Mouse (Mus musculus) heart, embryonic 15.5 days (tissue): ENCODE measurements around the gene Zfp207. TPM values are rescaled to one million over a fixed set of nuclear protein-coding genes. Genes with fewer than 3 reads are reported as not detected.

Source experiments
- ATAC-seq: fragments of 200-750 bp; cut with Nextera tagmentation; replicated peaks from 2 replicates; pipeline ENCODE4 v1.8.0; 2017; ENCODE audit warnings: low read depth, moderate TSS enrichment; ENCODE audit not compliant: insufficient number of reproducible peaks, insufficient read depth, low FRiP score
- H3K27ac ChIP-seq: fragments of 300-500 bp; sonication (generic); 2 replicates; pipeline ENCODE4 v1.5.1; 2015; ENCODE audit warnings: mild to moderate bottlenecking, inconsistent platforms
- H3K27me3 ChIP-seq: fragments of 300-500 bp; sonication (generic); 2 replicates; pipeline ENCODE4 v1.6.1; 2015; ENCODE audit warnings: inconsistent platforms
- H3K36me3 ChIP-seq: fragments of 300-500 bp; sonication (generic); 2 replicates; pipeline ENCODE4 v1.6.1; 2015; ENCODE audit warnings: mild to moderate bottlenecking, inconsistent platforms
- H3K4me1 ChIP-seq: fragments of 300-500 bp; sonication (generic); replicated peaks from 2 replicates; pipeline ENCODE4 v1.6.1; 2015; ENCODE audit warnings: inconsistent platforms
- H3K4me2 ChIP-seq: fragments of 300-500 bp; sonication (generic); 2 replicates; pipeline ENCODE4 v1.6.1; 2015; ENCODE audit warnings: inconsistent platforms, mild to moderate bottlenecking, moderate library complexity
- H3K4me3 ChIP-seq: fragments of 300-500 bp; sonication (generic); 2 replicates; pipeline ENCODE4 v1.5.1; 2015; ENCODE audit warnings: mild to moderate bottlenecking, inconsistent platforms
- H3K9ac ChIP-seq: fragments of 300-500 bp; sonication (generic); 2 replicates; pipeline ENCODE4 v1.6.1; 2015; ENCODE audit warnings: mild to moderate bottlenecking, inconsistent platforms
- H3K9me3 ChIP-seq: fragments of 300-500 bp; sonication (generic); replicated peaks from 2 replicates; pipeline ENCODE4 v1.6.1; 2016; ENCODE audit warnings: inconsistent platforms
- WGBS: fragments of 180-500 bp; shearing (Covaris S2); methylation state at CpG from one replicate; pipeline ENCODE4 v1.1.7; 2015; ENCODE audit warnings: mixed read lengths; 5-methylcytosine and 5-hydroxymethylcytosine counted together
- polyA plus RNA-seq: library from polyadenylated mRNA; unstranded; fragments of >200 nt; fragmentation: Nextera tagmentation; extraction: Ambion mirVana; gene quantifications from 2 replicates; pipeline ENCODE4 v1.2.1, GENCODE M21; 2015

Gene Zfp207
- polyA plus RNA-seq, 1 experiment from 2014 or later: 127 TPM

DNA sequence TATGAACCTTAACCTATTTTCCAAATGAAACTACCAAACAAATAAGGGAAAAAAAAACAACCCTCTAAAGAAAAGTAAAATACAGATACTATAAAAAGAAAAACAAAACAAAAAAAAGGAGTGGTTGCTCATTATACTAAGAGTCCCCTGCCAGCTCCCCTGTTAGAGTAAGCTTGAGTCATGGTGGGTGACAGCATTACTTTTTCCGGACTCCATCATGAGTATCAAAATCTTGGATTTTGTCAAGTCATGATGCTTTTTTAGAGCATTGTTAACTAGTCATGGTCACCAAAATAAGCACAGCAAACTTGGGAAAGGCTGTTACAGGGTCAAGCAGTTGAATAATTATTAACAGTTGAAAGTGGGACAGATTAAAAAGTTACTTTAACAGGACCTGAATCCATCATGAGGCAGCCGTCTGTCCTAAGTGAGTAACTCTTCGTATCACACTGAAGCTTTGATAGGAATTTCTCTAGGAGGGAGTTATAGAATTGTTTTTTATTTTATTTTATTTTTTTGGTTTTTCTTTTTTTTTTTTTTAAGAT is 47.4 kb downstream of the Zfp207 start:
- peaks cover 5% of the 10 kb centered on the region for H3K4me1 ChIP-seq
- H3K4me2 ChIP-seq: no peak overlapping the region
- no peak overlapping the region for H3K27ac ChIP-seq
- H3K4me3 ChIP-seq: no peak overlapping the region
- H3K9me3 ChIP-seq: no peaks in the 10 kb centered on the region
- no peak for ATAC-seq
- peaks cover 27% of the 10 kb centered on the region for H3K36me3 ChIP-seq
- WGBS: 85% methylated on average over 3 of the region's 3 CpGs
- H3K27me3 ChIP-seq: no peaks in the 10 kb centered on the region
- H3K9ac ChIP-seq: no peak overlapping the region

GRCm38 (mm10) chr11:80446916-80447315 is 63.8 kb downstream of the Zfp207 start:
- ATAC-seq: no peak
- Histone ChIP-seq H3K27ac (no peak overlapping the region), H3K9ac (no peak overlapping the region), H3K4me1 (no peaks in the 10 kb centered on the region), H3K27me3 (no peaks in the 10 kb centered on the region), H3K36me3 (peaks cover 51% of the 10 kb centered on the region), H3K9me3 (no peaks in the 10 kb centered on the region), H3K4me2 (no peak overlapping the region), H3K4me3 (no peak overlapping the region)
- 89% methylated on average over 3 of the region's 3 CpGs for WGBS

DNA sequence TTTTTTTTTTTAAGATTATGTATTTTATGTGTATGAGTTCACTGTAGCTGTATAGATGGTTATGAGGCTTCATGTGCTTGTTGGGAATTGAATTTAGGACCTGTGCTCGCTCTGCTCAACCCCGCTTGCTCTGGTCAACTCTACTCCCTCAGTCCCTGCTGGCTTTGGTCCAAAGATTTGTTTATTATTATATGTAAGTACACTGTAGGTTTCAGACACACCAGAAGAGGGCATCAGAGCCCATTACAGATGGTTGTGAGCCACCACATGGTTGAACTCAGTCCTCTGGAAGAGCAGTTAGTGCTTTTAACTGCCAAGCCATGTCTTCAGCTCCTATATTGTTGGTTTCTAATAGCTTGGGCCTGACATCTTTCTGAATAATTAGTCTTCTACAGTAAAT is 66.8 kb downstream of the Zfp207 start:
- Histone ChIP-seq H3K27ac (no peak overlapping the region), H3K36me3 (peaks cover 38% of the 10 kb centered on the region)
- WGBS: 95% methylated on average over 2 of the region's 2 CpGs

GRCm38 (mm10) chr11:80452242-80452641 is 69.2 kb downstream of the Zfp207 start:
- H3K4me1 ChIP-seq: no peaks in the 10 kb centered on the region
- peaks cover 38% of the 10 kb centered on the region for H3K36me3 ChIP-seq
- 79% methylated on average over 3 of the region's 3 CpGs for WGBS
- no peaks in the 10 kb centered on the region for H3K27me3 ChIP-seq
- H3K9ac ChIP-seq: no peak overlapping the region
- no peak overlapping the region for H3K27ac ChIP-seq
- no peaks in the 10 kb centered on the region for H3K9me3 ChIP-seq
- no peak overlapping the region for H3K4me3 ChIP-seq
- no peak for ATAC-seq
- H3K4me2 ChIP-seq: no peak overlapping the region

More for the DNA sequence above, 66.8 kb downstream of the Zfp207 start:
- Histone ChIP-seq H3K27me3 (no peaks in the 10 kb centered on the region), H3K4me3 (no peak overlapping the region), H3K4me1 (no peaks in the 10 kb centered on the region), H3K9me3 (no peaks in the 10 kb centered on the region), H3K9ac (no peak overlapping the region), H3K4me2 (no peak overlapping the region)
- no peak for ATAC-seq

DNA sequence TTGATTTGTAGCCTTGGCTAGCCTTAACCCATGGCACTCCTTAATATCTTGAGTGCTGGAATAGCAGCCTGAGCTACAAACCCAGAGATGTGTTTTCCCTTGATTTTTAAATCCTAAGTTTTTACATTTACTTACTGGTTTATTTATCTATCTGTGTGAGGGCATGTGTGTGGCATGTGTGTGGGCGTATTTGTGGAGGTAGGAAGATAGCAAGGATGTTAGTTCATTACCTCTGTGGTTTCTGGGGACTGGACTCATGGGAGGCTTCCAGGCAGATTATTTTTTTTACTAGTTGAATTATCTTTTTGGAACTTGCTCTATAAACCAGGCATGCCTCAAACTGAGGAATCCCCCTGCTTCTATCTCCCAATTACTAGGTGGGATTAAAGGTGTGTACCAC is 70.1 kb downstream of the Zfp207 start:
- H3K27me3 ChIP-seq: no peaks in the 10 kb centered on the region
- no peak for ATAC-seq
- no peaks in the 10 kb centered on the region for H3K9me3 ChIP-seq
- no peak overlapping the region for H3K27ac ChIP-seq
- H3K4me3 ChIP-seq: no peak overlapping the region
- no peak overlapping the region for H3K4me2 ChIP-seq
- peaks cover 40% of the 10 kb centered on the region for H3K36me3 ChIP-seq
- H3K9ac ChIP-seq: no peak overlapping the region
- no peaks in the 10 kb centered on the region for H3K4me1 ChIP-seq
- 85% methylated on average over 1 of the region's 1 CpGs for WGBS

Other genes starting within 250 kb of the Zfp207 start
- 27.6 and 29.2 TPM in 2 replicates for gene Tefm, start 241.1 kb upstream of the Zfp207 start, polyA plus RNA-seq
- gene Adap2, start 229.2 kb upstream of the Zfp207 start, polyA plus RNA-seq: 1.5 and 1.9 TPM in 2 replicates
- gene Rnf135, start 199.4 kb upstream of the Zfp207 start, polyA plus RNA-seq: 11.5 and 13.0 TPM in 2 replicates
- 56.5 and 60.3 TPM in 2 replicates for gene Rhot1, start 174.3 kb upstream of the Zfp207 start, polyA plus RNA-seq
- gene Rhbdl3, start 82.4 kb upstream of the Zfp207 start, polyA plus RNA-seq: 1.7 and 3.2 TPM in 2 replicates
- gene 5730455P16Rik, start 5.2 kb upstream of the Zfp207 start, polyA plus RNA-seq: 15.7 and 17.4 TPM in 2 replicates
- 177 and 193 TPM in 2 replicates for gene Psmd11, start 45.3 kb downstream of the Zfp207 start, polyA plus RNA-seq
- 0.37 and 0.90 TPM in 2 replicates for gene Cdk5r1, start 93.7 kb downstream of the Zfp207 start, polyA plus RNA-seq